Mouse (Mus musculus) stomach, embryonic 14.5 days (tissue): ENCODE results near the gene Dagla. TPM values are rescaled to one million over a fixed set of nuclear protein-coding genes. Genes with fewer than 3 reads are reported as not detected.
A peak's percentile ranks its signal among the peaks of the same experiment; 100 is the strongest.

Experiments used
- ATAC-seq: fragments of 200-750 bp; cut with Nextera tagmentation; 2 replicates; pipeline ENCODE4 v1.8.0; 2017; ENCODE audit warnings: low read depth, moderate TSS enrichment; ENCODE audit not compliant: insufficient number of reproducible peaks, insufficient read depth, low FRiP score
- H3K27ac ChIP-seq: fragments of 300-500 bp; sonication (generic); 2 replicates; pipeline ENCODE4 v1.5.1; 2014; ENCODE audit warnings: mild to moderate bottlenecking, low read length, moderate library complexity, mixed read lengths
- H3K27me3 ChIP-seq: fragments of 300-500 bp; sonication (generic); 2 replicates; pipeline ENCODE4 v1.6.1; 2014; ENCODE audit warnings: low read length, control low read depth, mixed read lengths; ENCODE audit not compliant: control insufficient read depth, insufficient read depth
- H3K36me3 ChIP-seq: fragments of 300-500 bp; sonication (generic); 2 replicates; pipeline ENCODE4 v1.6.1; 2014; ENCODE audit warnings: mild to moderate bottlenecking, control low read depth, low read length, moderate library complexity, mixed read lengths; ENCODE audit not compliant: control insufficient read depth, insufficient read depth
- H3K4me1 ChIP-seq: fragments of 300-500 bp; sonication (generic); 2 replicates; pipeline ENCODE4 v1.6.1; 2014; ENCODE audit warnings: low read length, control low read depth, mixed read lengths; ENCODE audit not compliant: control insufficient read depth, insufficient read depth
- H3K4me2 ChIP-seq: fragments of 300-500 bp; sonication (generic); replicated peaks from 2 replicates; pipeline ENCODE4 v1.6.1; 2014; ENCODE audit warnings: low read depth, low read length, control low read depth
- H3K4me3 ChIP-seq: fragments of 300-500 bp; sonication (generic); 2 replicates; pipeline ENCODE4 v1.5.1; 2014; ENCODE audit warnings: low read depth, low read length, control low read depth
- H3K9ac ChIP-seq: fragments of 300-500 bp; sonication (generic); replicated peaks from 2 replicates; pipeline ENCODE4 v1.6.1; 2014; ENCODE audit warnings: low read depth, mild to moderate bottlenecking, control low read depth, low read length, moderate library complexity, mixed read lengths
- H3K9me3 ChIP-seq: fragments of 300-500 bp; sonication (generic); 2 replicates; pipeline ENCODE4 v1.6.1; 2016; ENCODE audit warnings: low read depth, low read length, control low read depth; ENCODE audit not compliant: control insufficient read depth
- WGBS: fragments of 180-500 bp; shearing (Covaris S2); extraction: QIAGEN DNeasy Blood & Tissue Kit; methylation state at CpG from one replicate; pipeline ENCODE4 v1.1.7; 2014; 5-methylcytosine and 5-hydroxymethylcytosine counted together
- polyA plus RNA-seq: library from polyadenylated mRNA; unstranded; fragments of >200 nt; fragmentation: Nextera tagmentation; extraction: Ambion mirVana; gene quantifications from 2 replicates; pipeline ENCODE4 v1.2.1, GENCODE M21; 2014

Dagla gene
- polyA plus RNA-seq, 1 experiment from 2014 or later: 2.9 TPM

DNA sequence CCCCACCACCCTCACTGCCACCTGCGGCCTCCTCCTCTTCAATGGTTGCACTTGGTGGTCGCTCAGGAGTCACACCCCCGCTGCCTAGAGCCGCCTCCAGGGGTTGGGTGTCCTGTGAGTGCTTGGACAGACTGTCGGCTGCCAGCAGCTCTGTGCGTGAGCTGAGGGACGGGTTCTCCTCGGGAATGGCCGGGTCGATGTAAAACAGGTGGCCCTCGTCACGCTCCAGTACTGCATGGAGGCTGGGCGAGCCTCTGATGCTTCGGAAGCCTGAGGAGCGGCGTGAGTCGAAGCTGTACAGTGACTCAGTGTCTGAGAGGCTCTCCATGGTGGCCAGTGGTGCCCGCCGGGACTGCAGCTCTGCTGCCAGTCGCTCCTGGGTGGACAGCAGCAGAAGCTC is 56.5 kb downstream of the Dagla start:
- Histone ChIP-seq H3K4me2 (peak overlapping the region; percentile 13; the same call in 1 of the 2 replicates), H3K27ac (no peak overlapping the region), H3K27me3 (no peaks in the 10 kb centered on the region), H3K9me3 (no peaks in the 10 kb centered on the region), H3K36me3 (no peaks in the 10 kb centered on the region), H3K4me3 (no peak overlapping the region), H3K9ac (no peak overlapping the region), H3K4me1 (peaks cover 13% of the 10 kb centered on the region)
- 26% methylated on average over 20 of the region's 20 CpGs for WGBS
- ATAC-seq: peak; percentile 57; the same call in 1 of the 2 replicates

DNA sequence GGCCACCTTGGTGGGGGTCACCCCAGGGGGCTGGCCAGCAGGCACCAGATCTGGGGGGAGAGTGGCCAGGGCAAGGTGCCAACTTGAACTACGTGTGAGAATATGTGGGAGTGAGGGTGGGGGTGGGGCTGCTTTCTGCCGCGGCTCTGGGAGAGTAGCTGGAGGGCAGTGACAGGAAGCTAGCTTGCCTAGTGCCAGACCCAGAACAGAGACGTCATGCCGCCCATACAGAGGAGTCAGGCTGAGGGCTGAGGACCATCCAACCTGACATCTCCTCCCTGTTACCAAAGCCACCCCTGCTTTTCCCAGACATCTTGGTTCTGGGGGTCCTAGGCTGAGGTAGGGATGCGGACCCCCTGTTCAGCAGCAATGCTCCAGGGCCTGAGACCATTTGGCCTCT is 57.5 kb downstream of the Dagla start:
- Histone ChIP-seq H3K9ac (no peak overlapping the region), H3K4me1 (peaks cover 13% of the 10 kb centered on the region), H3K36me3 (no peaks in the 10 kb centered on the region), H3K4me2 (no peak overlapping the region), H3K27me3 (no peaks in the 10 kb centered on the region), H3K27ac (no peak overlapping the region; the same call in 1 of the 2 replicates), H3K9me3 (no peaks in the 10 kb centered on the region), H3K4me3 (no peak overlapping the region)
- ATAC-seq: no peak
- 25% methylated on average over 6 of the region's 6 CpGs for WGBS

DNA sequence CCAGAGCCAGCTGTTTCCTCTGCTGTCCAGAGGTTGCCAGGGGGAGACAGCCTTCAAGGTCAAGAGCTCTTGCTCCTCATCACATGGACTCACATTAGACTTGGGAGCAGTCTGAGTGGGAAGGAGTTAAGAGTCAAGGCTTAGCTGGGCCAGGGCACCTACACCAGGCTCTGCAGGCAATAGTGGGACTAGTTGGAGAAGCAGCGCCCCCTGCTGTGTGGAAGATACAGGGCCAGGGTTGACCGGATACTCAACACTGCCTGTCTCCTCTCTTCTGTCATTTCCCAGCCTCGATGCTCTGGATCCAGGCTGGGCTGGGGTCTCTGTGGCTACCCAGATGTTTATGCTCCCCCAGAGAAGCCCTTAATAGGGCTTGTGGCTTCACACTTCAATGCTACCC is 60.5 kb downstream of the Dagla start:
- no peak overlapping the region for H3K4me2 ChIP-seq
- peaks cover 19% of the 10 kb centered on the region for H3K4me1 ChIP-seq
- H3K9me3 ChIP-seq: no peaks in the 10 kb centered on the region
- H3K4me3 ChIP-seq: no peak overlapping the region
- H3K36me3 ChIP-seq: no peaks in the 10 kb centered on the region
- H3K27ac ChIP-seq: no peak overlapping the region
- ATAC-seq: no peak
- no peaks in the 10 kb centered on the region for H3K27me3 ChIP-seq
- WGBS: 14% methylated on average over 3 of the region's 3 CpGs
- H3K9ac ChIP-seq: no peak overlapping the region

DNA sequence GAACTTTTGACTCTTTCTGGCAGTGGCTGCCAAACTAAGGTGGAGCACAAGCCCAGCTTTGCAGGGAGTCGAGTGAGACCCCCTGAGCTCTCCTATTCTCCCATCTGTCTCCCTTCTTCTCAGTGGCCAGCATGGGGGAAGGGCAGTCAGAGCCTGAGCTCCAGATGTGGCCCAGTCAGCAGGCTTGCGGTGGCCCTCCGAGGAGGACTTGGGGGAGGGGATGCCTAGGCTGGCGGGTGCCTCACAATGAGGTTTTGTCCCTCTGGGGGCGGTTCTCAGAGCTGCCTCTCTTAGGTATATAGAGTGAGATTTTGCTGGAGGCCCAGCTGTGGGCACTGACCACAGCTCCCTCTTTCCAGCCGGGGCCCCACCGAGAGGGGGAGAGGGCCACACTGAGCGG is 61.8 kb downstream of the Dagla start:
- 21% methylated on average over 8 of the region's 8 CpGs for WGBS
- Histone ChIP-seq H3K27me3 (no peaks in the 10 kb centered on the region), H3K9me3 (no peaks in the 10 kb centered on the region), H3K27ac (no peak overlapping the region), H3K4me1 (peaks cover 22% of the 10 kb centered on the region), H3K9ac (no peak overlapping the region), H3K4me3 (no peak overlapping the region), H3K36me3 (no peaks in the 10 kb centered on the region), H3K4me2 (no peak overlapping the region)
- ATAC-seq: no peak

DNA sequence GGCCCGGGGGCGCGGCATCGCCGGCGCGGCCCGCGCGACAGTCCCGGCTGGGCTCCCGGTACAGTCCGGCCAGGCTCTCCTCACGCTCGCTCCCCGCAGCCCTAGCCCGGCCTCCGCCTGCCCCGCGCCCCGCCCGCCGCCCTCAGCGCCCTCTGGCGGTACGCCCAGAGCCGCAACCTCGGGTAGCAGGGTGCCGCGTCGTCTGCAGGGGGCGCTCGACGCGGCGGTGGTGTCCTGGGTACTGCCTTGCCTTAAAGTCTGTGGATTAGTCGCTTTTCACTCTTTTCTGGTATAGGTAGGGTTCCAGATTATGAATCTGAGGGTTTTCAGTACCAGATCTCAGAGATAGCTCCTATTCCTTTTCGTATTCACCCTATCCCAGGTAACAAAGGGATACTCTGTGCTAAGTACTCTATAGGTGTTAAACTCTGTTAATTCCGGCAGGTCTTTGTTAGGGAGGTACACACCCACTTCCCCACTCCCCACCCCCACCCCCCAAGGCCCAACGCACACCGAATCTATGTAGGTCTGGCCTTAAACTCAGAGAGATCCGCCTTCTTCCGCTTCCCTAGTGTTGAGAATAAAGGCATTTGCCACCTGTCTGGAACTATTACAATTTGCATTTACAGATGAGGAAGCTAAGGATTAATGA is 63.9 kb downstream of the Dagla start, which contains the start of gene Myrf:
Gene Myrf (minus strand): TSS at position 95 of the 652 bp plus-strand sequence.
- H3K9ac ChIP-seq: peak within 1 kb of the TSS; percentile 67
- no peaks in the 10 kb centered on the region for H3K9me3 ChIP-seq
- peaks cover 14% of the 10 kb centered on the region for H3K4me1 ChIP-seq
- H3K4me3 ChIP-seq: peak within 1 kb of the TSS; percentile 45
- peak within 1 kb of the TSS; percentile 35; the same call in 1 of the 2 replicates for H3K27ac ChIP-seq
- H3K4me2 ChIP-seq: peak within 1 kb of the TSS; percentile 62
- no peaks in the 10 kb centered on the region for H3K36me3 ChIP-seq
- peak; percentile 76 for ATAC-seq
- 5% methylated on average over 42 of the region's 43 CpGs for WGBS
- no peaks in the 10 kb centered on the region for H3K27me3 ChIP-seq

DNA sequence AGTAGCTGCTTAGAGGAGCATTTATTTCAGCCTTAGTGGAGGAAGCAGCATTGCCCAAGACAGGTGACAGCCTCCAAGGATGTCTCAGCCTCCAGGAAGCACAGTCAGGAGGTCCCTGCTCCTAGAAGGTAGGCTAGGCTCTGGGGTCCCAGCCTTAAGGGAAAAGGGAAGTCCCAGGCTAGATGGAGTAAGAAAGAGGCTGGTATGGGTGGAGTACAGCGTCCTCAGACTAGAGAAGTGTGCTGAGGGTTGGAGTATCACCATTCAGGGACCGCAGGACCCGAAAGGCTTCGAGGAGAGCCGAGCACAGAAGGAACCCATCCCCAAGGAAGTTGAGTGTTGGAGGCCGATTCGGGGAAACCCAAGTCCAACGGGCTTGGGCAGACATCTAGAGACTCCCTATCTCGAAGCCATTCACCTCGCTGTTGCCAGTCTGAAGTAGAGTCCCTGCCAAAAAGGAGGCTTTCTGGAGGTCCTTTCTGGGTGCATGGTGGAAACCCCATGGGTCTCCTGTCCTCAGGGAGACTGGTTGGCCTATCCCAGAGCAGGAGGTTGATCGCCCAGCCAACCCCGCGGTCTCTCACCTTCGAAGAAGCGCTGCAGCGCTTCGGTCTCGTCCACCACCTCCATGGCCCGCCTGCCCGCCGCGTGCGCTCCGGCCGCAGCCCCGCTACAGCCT is 64.6 kb downstream of the Dagla start:
- Histone ChIP-seq H3K4me2 (peak overlapping the region; percentile 62), H3K27me3 (no peaks in the 10 kb centered on the region), H3K4me3 (peak overlapping the region; percentile 45), H3K27ac (peak overlapping the region; percentile 35; the same call in 1 of the 2 replicates), H3K9ac (peak overlapping the region; percentile 67), H3K36me3 (no peaks in the 10 kb centered on the region), H3K9me3 (no peaks in the 10 kb centered on the region), H3K4me1 (peaks cover 16% of the 10 kb centered on the region)
- ATAC-seq: no peak; the same call in 1 of the 2 replicates
- 1% methylated on average over 26 of the region's 26 CpGs for whole genome bisulfite sequencing

DNA sequence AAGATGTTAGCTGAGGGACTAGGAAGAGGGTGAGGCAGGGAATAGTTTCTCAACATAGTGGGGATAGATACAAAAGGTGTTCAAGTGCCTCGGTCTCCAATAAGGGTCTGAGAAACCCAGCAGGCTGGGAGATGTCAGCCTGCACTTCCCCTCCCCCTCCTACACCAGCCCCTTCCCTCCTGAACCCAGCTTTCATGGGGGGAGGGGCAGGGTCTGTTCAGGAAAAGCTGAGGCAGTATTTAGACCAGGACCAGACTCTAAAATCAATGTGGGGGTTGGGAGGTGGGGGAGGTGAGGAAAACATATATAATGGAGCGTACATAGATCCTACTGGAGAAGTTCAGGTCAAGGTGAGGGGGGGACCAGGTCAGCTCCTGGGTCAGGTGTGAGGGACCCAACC is 65.3 kb downstream of the Dagla start:
- Histone ChIP-seq H3K4me2 (peak overlapping the region; percentile 62), H3K27me3 (no peaks in the 10 kb centered on the region), H3K27ac (peak overlapping the region; percentile 35; the same call in 1 of the 2 replicates), H3K9ac (0 out of 2 replicates have a peak overlapping the region, but pooled peaks have one; percentile 67), H3K36me3 (no peaks in the 10 kb centered on the region), H3K9me3 (no peaks in the 10 kb centered on the region), H3K4me3 (peak overlapping the region; percentile 45), H3K4me1 (peaks cover 20% of the 10 kb centered on the region)
- ATAC-seq: no peak
- WGBS: 25% methylated on average over 2 of the region's 2 CpGs

DNA sequence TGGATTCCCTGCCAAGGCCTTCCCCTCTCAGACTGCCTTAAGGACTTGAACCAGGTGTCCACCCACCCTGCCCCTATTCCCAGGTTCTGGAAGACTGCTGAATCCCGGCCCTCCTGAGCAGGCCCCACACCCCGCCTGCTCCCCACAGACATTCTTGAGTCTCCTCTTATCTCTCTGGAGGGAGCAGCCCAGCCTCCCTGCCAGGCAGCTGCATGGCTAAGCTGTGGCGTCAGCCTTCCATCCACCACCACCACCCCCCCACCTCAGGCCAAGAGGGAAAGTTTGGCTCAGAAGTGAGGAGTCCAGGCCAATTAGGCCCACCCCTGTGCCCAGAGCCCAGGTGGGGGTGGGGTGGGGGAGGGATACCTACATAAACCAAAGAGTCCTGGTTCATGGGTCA is 66.2 kb downstream of the Dagla start:
- H3K9me3 ChIP-seq: no peaks in the 10 kb centered on the region
- H3K9ac ChIP-seq: no peak overlapping the region
- peak overlapping the region; percentile 35; the same call in 1 of the 2 replicates for H3K27ac ChIP-seq
- H3K4me3 ChIP-seq: no peak overlapping the region
- H3K27me3 ChIP-seq: no peaks in the 10 kb centered on the region
- no peaks in the 10 kb centered on the region for H3K36me3 ChIP-seq
- no peak for ATAC-seq
- WGBS: 22% methylated on average over 3 of the region's 3 CpGs
- H3K4me1 ChIP-seq: peaks cover 20% of the 10 kb centered on the region
- peak overlapping the region; percentile 62 for H3K4me2 ChIP-seq
